Mouse (Mus musculus): ENCODE measurements around the gene Kalrn.

- TF ChIP-seq CTCF (conservative IDR thresholded peaks at IDR 0.05; ENCODE audit: low read length) = no peak
- no peak for TF ChIP-seq POU5F1 (IDR thresholded peaks at IDR 0.05; ENCODE audit: borderline replicate concordance, low read length)
These were observed 47.5 kb downstream of the Kalrn start for GRCm38 (mm10) chr16:34525866-34526265.

All from E14TG2a.4 (cell line).